Mouse (Mus musculus) embryonic facial prominence, embryonic 12.5 days (tissue): ENCODE results near the gene Zswim1. TPM values are rescaled to one million over a fixed set of nuclear protein-coding genes. Genes with fewer than 3 reads are reported as not detected.
"Not testable (repeated sequence)": the region's sequence is repeated elsewhere in the genome, so short reads cannot be mapped to it uniquely, and the experiment has no call there.

ENCODE experiments used
- ATAC-seq: fragments of 200-750 bp; cut with Nextera tagmentation; 2 replicates; pipeline ENCODE4 v1.8.0; 2017; ENCODE audit not compliant: insufficient number of reproducible peaks, insufficient read depth, low FRiP score, low TSS enrichment
- H3K27ac ChIP-seq: fragments of 300-500 bp; sonication (generic); 2 replicates; pipeline ENCODE4 v1.5.1; 2016; ENCODE audit warnings: mild to moderate bottlenecking
- H3K27me3 ChIP-seq: fragments of 300-500 bp; sonication (generic); 2 replicates; pipeline ENCODE4 v1.6.1; 2016; ENCODE audit warnings: mild to moderate bottlenecking, moderate library complexity
- H3K36me3 ChIP-seq: fragments of 300-500 bp; sonication (generic); 2 replicates; pipeline ENCODE4 v1.6.1; 2016; ENCODE audit warnings: mild to moderate bottlenecking
- H3K4me1 ChIP-seq: fragments of 300-500 bp; sonication (generic); 2 replicates; pipeline ENCODE4 v1.6.1; 2016
- H3K4me2 ChIP-seq: fragments of 300-500 bp; sonication (generic); replicated peaks from 2 replicates; pipeline ENCODE4 v1.6.1; 2016; ENCODE audit warnings: mild to moderate bottlenecking, moderate library complexity
- H3K4me3 ChIP-seq: fragments of 300-500 bp; sonication (generic); 2 replicates; pipeline ENCODE4 v1.5.1; 2016; ENCODE audit warnings: mild to moderate bottlenecking
- H3K9ac ChIP-seq: fragments of 300-500 bp; sonication (generic); 2 replicates; pipeline ENCODE4 v1.6.1; 2016; ENCODE audit warnings: mild to moderate bottlenecking, moderate library complexity
- H3K9me3 ChIP-seq: fragments of 300-500 bp; sonication (generic); 2 replicates; pipeline ENCODE4 v1.6.1; 2016; ENCODE audit warnings: mild to moderate bottlenecking, moderate library complexity
- WGBS: fragments of 180-500 bp; shearing (Covaris S2); methylation state at CpG from one replicate; pipeline ENCODE4 v1.1.7; 2016; 5-methylcytosine and 5-hydroxymethylcytosine counted together
- polyA plus RNA-seq: library from polyadenylated mRNA; unstranded; fragments of >200 nt; fragmentation: Nextera tagmentation; extraction: Ambion mirVana; gene quantifications from 2 replicates; pipeline ENCODE4 v1.2.1, GENCODE M21; 2016

Zswim1 gene
- polyA plus RNA-seq, 1 experiment from 2014 or later = 20.8 TPM

GRCm38 (mm10) chr2:164831029-164831428 lies 8.5 kb downstream of the Zswim1 start:
- no peaks in the 10 kb centered on the region for H3K27me3 ChIP-seq
- no peak overlapping the region for H3K4me2 ChIP-seq
- H3K36me3 ChIP-seq = peaks cover 29% of the 10 kb centered on the region
- WGBS = 85% methylated on average over 10 of the region's 10 CpGs
- no peak for ATAC-seq
- no peak overlapping the region for H3K9ac ChIP-seq
- no peak overlapping the region for H3K4me3 ChIP-seq
- H3K27ac ChIP-seq = no peak overlapping the region
- H3K4me1 ChIP-seq = peaks cover 10% of the 10 kb centered on the region; the same call in 1 of the 2 replicates
- no peaks in the 10 kb centered on the region for H3K9me3 ChIP-seq

DNA sequence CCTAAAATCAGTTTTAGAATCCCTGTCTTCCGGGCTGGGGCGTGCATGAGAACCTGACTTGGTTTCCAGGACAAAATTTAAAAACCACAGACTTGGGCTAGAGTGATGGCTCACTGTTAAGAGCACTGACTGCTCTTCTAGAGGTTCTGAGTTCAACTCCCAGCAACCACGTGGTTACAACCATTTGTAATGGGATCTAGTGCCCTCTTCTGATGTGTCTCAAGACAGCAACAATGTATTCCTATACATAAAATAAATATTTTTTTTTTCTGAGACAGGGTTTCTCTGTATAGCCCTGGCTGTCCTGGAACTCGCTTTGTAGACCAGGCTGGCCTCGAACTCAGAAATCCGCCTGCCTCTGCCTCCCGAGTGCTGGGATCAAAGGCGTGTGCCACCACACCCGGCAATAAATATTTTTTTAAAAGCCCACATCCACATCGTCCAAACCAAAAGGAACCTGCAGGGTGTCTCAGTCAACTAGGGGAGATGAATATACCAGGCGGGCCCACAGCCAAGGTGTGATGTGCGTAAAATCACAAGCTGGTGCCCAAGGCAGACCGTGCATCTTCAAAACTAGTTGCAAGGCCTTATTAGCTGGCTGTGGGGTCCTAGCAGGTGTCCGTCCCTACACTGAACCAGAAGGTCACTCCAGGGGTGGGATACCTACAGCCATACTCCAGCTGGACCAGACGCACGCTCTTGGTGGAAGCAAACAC lies 9.7 kb downstream of the Zswim1 start:
- peak overlapping the region; percentile 72 for H3K27ac ChIP-seq
- no peaks in the 10 kb centered on the region for H3K9me3 ChIP-seq

GRCm38 (mm10) chr2:164832748-164833301 lies 10.3 kb downstream of the Zswim1 start, which contains the start of gene Ctsa:
Ctsa (plus strand) TSS chr2:164832873.
- Histone ChIP-seq H3K4me3 (peak within 1 kb of the TSS; percentile 59), H3K27me3 (no peaks in the 10 kb centered on the region), H3K9me3 (no peaks in the 10 kb centered on the region), H3K4me2 (peak within 1 kb of the TSS; percentile 94), H3K36me3 (peaks cover 27% of the 10 kb centered on the region), H3K9ac (peak within 1 kb of the TSS; percentile 72), H3K4me1 (peaks cover 10% of the 10 kb centered on the region; the same call in 1 of the 2 replicates), H3K27ac (peak within 1 kb of the TSS; percentile 72)
- WGBS = 1% methylated on average over 35 of the region's 35 CpGs
- peak; percentile 37; the same call in 1 of the 2 replicates for ATAC-seq

More for the DNA sequence above, 9.7 kb downstream of the Zswim1 start:
- H3K4me1 ChIP-seq = peaks cover 10% of the 10 kb centered on the region; the same call in 1 of the 2 replicates
- H3K36me3 ChIP-seq = peaks cover 28% of the 10 kb centered on the region
- peak overlapping the region; percentile 72 for H3K9ac ChIP-seq
- peak overlapping the region; percentile 94 for H3K4me2 ChIP-seq
- ATAC-seq = no peak
- WGBS = 63% methylated on average over 16 of the region's 16 CpGs
- H3K27me3 ChIP-seq = no peaks in the 10 kb centered on the region
- peak overlapping the region; percentile 59 for H3K4me3 ChIP-seq

- peak within 1 kb of the TSS; percentile 72 for H3K27ac ChIP-seq
- ATAC-seq = peak; percentile 61; the same call in 1 of the 2 replicates
- peak within 1 kb of the TSS; percentile 59 for H3K4me3 ChIP-seq
- peaks cover 28% of the 10 kb centered on the region for H3K36me3 ChIP-seq
- H3K4me1 ChIP-seq = peaks cover 10% of the 10 kb centered on the region; the same call in 1 of the 2 replicates
- no peaks in the 10 kb centered on the region for H3K9me3 ChIP-seq
- H3K9ac ChIP-seq = peak within 1 kb of the TSS; percentile 72
- H3K27me3 ChIP-seq = no peaks in the 10 kb centered on the region
- H3K4me2 ChIP-seq = peak within 1 kb of the TSS; percentile 94
- under 1% methylated on average over 31 of the region's 31 CpGs for WGBS
Observed at GRCm38 (mm10) chr2:164833314-164833959, 11.0 kb downstream of the Zswim1 start, which contains the start of gene Neurl2. Neurl2 (minus strand) TSS chr2:164833456.

DNA sequence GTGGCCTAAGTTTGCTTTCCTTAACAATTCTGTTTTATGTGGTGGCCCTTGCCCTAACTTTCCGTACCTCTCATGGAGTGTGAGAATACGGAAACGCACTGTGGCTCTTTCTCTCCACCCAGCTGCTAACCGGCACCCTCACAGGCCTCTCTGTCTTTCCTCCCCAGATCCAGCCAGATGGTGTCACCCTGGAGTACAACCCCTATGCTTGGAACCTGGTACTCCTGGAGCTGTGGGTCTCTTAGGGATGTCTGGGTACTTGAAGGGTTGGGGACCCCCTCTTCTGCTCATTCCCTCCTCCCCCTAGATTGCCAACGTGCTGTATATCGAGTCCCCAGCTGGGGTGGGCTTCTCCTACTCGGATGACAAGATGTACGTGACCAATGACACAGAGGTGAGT lies 12.0 kb downstream of the Zswim1 start:
- peak overlapping the region; percentile 94 for H3K4me2 ChIP-seq
- peak overlapping the region; percentile 72; the same call in 1 of the 2 replicates for H3K9ac ChIP-seq
- H3K36me3 ChIP-seq = peaks cover 33% of the 10 kb centered on the region
- no peak overlapping the region for H3K27ac ChIP-seq
- no peaks in the 10 kb centered on the region for H3K27me3 ChIP-seq
- no peaks in the 10 kb centered on the region for H3K9me3 ChIP-seq
- peaks cover 10% of the 10 kb centered on the region; the same call in 1 of the 2 replicates for H3K4me1 ChIP-seq
- 42% methylated on average over 8 of the region's 8 CpGs for WGBS
- H3K4me3 ChIP-seq = peak overlapping the region; percentile 59
- no peak for ATAC-seq

- no peak for ATAC-seq
- Histone ChIP-seq H3K4me1 (peaks cover 10% of the 10 kb centered on the region; the same call in 1 of the 2 replicates), H3K27ac (no peak overlapping the region), H3K9ac (no peak overlapping the region), H3K9me3 (no peaks in the 10 kb centered on the region), H3K36me3 (peaks cover 39% of the 10 kb centered on the region), H3K4me2 (no peak overlapping the region), H3K4me3 (no peak overlapping the region), H3K27me3 (no peaks in the 10 kb centered on the region)
- WGBS = 92% methylated on average over 4 of the region's 4 CpGs
Observed at GRCm38 (mm10) chr2:164835164-164835563, 12.7 kb downstream of the Zswim1 start.

DNA sequence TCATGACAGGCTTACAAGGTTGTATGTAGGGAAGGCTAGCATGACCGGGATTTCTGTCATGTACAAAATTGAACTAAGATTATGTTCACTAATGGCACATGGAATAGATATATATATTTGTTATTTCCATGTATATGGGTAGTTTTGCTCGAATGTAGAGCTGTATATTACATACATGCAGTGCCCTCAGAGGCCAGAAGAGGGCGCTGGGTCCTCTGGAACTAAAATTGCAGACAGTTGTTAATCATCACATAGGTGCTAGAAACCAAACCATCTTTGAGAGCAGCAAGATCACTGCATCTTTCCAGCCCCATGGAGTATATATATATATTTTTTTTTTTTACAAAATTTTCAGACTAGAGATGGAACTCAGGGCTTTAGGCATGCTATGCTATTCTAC lies 23.3 kb downstream of the Zswim1 start:
- Histone ChIP-seq H3K4me1 (no peaks in the 10 kb centered on the region), H3K9ac (no peak overlapping the region), H3K4me2 (no peak overlapping the region), H3K27me3 (no peaks in the 10 kb centered on the region), H3K9me3 (no peaks in the 10 kb centered on the region), H3K27ac (no peak overlapping the region), H3K4me3 (no peak overlapping the region), H3K36me3 (peaks cover 13% of the 10 kb centered on the region; the same call in 1 of the 2 replicates)
- 56% methylated on average over 3 of the region's 3 CpGs for WGBS
- ATAC-seq = no peak

- Histone ChIP-seq H3K36me3 (peaks cover 17% of the 10 kb centered on the region; the same call in 1 of the 2 replicates), H3K27me3 (peaks cover 10% of the 10 kb centered on the region), H3K4me1 (no peaks in the 10 kb centered on the region), H3K27ac (no peak overlapping the region), H3K9ac (no peak overlapping the region), H3K4me2 (no peak overlapping the region), H3K4me3 (no peak overlapping the region), H3K9me3 (no peaks in the 10 kb centered on the region)
- WGBS = 89% methylated on average over 8 of the region's 8 CpGs
- ATAC-seq = no peak
Observed at GRCm38 (mm10) chr2:164850061-164850460, 27.6 kb downstream of the Zswim1 start.

DNA sequence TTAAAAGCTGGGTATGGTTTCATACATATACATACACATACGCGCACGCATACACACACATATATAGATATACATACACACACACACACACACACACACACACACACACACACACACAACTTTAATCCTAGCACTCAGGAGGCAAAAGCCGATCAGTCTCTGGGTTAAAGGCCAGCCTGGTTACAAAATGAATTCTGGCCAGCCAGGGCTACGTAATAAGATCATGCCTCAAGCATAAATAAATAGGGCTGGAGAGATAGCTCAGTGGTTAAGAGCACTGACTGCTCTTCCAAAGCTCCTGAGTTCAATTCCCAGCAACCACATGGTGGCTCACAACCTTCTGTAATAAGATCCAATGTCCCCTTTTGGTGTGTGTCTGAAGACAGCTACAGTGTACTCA lies 33.1 kb downstream of the Zswim1 start:
- WGBS = 74% methylated on average over 5 of the region's 5 CpGs
- Histone ChIP-seq H3K4me1 (peaks cover 24% of the 10 kb centered on the region), H3K27me3 (peaks cover 44% of the 10 kb centered on the region), H3K36me3 (0 out of 2 replicates have a peak, but pooled peaks cover 11% of the 10 kb centered on the region), H3K4me2 (peak overlapping the region; percentile 90; the same call in 1 of the 2 replicates)
- not testable (repeated sequence) for H3K9me3 ChIP-seq, H3K9ac ChIP-seq, ATAC-seq, H3K4me3 ChIP-seq, H3K27ac ChIP-seq

DNA sequence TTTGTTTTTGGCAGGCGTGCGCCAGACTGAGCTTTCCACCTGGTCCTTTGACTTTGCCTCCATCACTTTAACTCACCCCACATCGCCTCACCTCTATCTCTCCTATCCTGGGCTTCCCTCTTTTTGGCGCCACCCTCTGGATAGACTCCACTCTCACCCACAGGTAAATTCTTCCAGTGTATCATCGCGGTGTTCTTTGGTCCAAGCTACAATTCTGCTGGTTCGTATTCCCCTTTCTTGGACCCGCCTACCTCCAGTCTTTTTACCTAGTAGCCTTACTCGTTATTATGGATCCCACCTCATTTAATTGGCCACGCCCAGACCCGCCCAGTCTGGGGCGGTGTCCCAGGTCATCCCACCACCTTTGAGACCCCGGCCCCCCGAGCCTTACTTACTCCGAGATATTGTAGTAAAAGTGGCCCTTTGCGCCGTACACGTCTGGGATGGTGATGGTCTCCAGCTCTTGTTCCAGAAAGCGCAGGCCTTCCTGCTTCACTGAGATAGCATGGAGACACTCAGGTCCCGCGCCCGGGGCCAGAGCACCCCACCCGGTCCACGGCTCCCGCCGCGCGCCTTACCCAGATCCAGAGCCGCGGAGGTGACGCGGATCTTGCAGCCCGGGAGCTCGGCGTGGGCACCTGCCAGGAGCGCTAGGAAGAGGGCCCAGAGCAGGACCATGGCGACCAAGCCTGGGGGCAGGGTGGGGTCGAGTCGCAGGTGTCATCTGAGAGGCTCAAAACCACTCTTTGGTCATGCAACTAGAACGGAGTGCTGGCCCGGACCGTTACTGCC lies 34.0 kb downstream of the Zswim1 start:
- H3K4me1 ChIP-seq = peaks cover 25% of the 10 kb centered on the region
- H3K4me3 ChIP-seq = peak overlapping the region; percentile 42
- ATAC-seq = no peak
- WGBS = under 1% methylated on average over 42 of the region's 42 CpGs
- H3K27me3 ChIP-seq = peaks cover 44% of the 10 kb centered on the region
- peak overlapping the region; percentile 90 for H3K4me2 ChIP-seq
- 0 out of 2 replicates have a peak, but pooled peaks cover 7% of the 10 kb centered on the region for H3K36me3 ChIP-seq
- peak overlapping the region; percentile 74; the same call in 1 of the 2 replicates for H3K27ac ChIP-seq
- no peaks in the 10 kb centered on the region for H3K9me3 ChIP-seq
- peak overlapping the region; percentile 43; the same call in 1 of the 2 replicates for H3K9ac ChIP-seq
